Mouse (Mus musculus): ENCODE measurements at regions not wholly inside any gene's neighbourhood (a gene's known extent, or its start where the extent isn't known, plus 50 kb on each side); places are given as distances from the start of the nearest gene placed in this dataset.

GRCm38 (mm10) chr17:83049972-83050535 is 165.0 kb upstream of the Pkdcc start:
- TF ChIP-seq CTCF (IDR thresholded peaks at IDR 0.05; ENCODE audit: insufficient read depth, low read depth, low read length) = no peak
- no peak for TF ChIP-seq POLR2A (IDR thresholded peaks at IDR 0.05; ENCODE audit: insufficient read depth, low read depth, low read length)

Data from olfactory bulb, adult 2 months (tissue).